Mouse (Mus musculus) left cerebral cortex, postnatal 36 days (tissue): Measurements from ENCODE around the gene Ccr7. TPM values are rescaled to one million over a fixed set of nuclear protein-coding genes. Genes with fewer than 3 reads are reported as not detected.

Source experiments
- DNase-seq, 2 experiments: peaks; one replicate each; pipeline ENCODE4 v3.0.0; 2021 to 2022; ENCODE audit warnings: low spot score in 2 of 2, mixed read lengths in 1 of 2
- intact Hi-C: fragments of 180-260 bp; cut with DNase I; formaldehyde crosslinking; loops from one replicate; pipeline ENCODE4 v1.15.1; 2025
- total RNA-seq, 2 experiments: library from RNA; stranded (reverse); gene quantifications; 2 replicates each; pipeline ENCODE4 v1.2.3; 2021

Gene Ccr7
- total RNA-seq, 2 experiments from 2014 or later, result not detected

GRCm38 (mm10) chr11:99143123-99144082 lies 11.5 kb downstream of the Ccr7 start:
- intact Hi-C loops, result no loop called here

GRCm38 (mm10) chr11:99142493-99143095 lies 12.3 kb downstream of the Ccr7 start:
- intact Hi-C loops, result no loop called here
- no peak for DNase-seq

More at GRCm38 (mm10) chr11:99143123-99144082, 11.5 kb downstream of the Ccr7 start:
- DNase-seq, result no peak

- intact Hi-C loops, result no loop called here
- no peak for DNase-seq
Observed at GRCm38 (mm10) chr11:99142046-99142445, 12.8 kb downstream of the Ccr7 start.

- intact Hi-C loops, result no loop called here
- DNase-seq, result no peak
Observed at GRCm38 (mm10) chr11:99141600-99141999, 13.3 kb downstream of the Ccr7 start.

GRCm38 (mm10) chr11:99138976-99139375 lies 15.9 kb downstream of the Ccr7 start:
- no peak for DNase-seq
- intact Hi-C loops, result no loop called here

- intact Hi-C loops, result no loop called here
- no peak for DNase-seq
Observed at GRCm38 (mm10) chr11:99137385-99137784, 17.5 kb downstream of the Ccr7 start.

- DNase-seq, result no peak
- intact Hi-C loops, result no loop called here
Observed at GRCm38 (mm10) chr11:99136961-99137360, 17.9 kb downstream of the Ccr7 start.

- no peak for DNase-seq
- intact Hi-C loops, result no loop called here
Observed at GRCm38 (mm10) chr11:99136361-99136760, 18.5 kb downstream of the Ccr7 start.

GRCm38 (mm10) chr11:99135047-99135440 lies 19.8 kb downstream of the Ccr7 start:
- intact Hi-C loops, result no loop called here
- no peak for DNase-seq

GRCm38 (mm10) chr11:99134266-99135046 lies 20.4 kb downstream of the Ccr7 start:
- intact Hi-C loops, result no loop called here
- no peak for DNase-seq

- intact Hi-C loops, result no loop called here
- no peak for DNase-seq
Observed at GRCm38 (mm10) chr11:99133285-99133897, 21.5 kb downstream of the Ccr7 start.

- no peak for DNase-seq
- intact Hi-C loops, result no loop called here
Observed at GRCm38 (mm10) chr11:99132091-99132730, 22.7 kb downstream of the Ccr7 start.

- intact Hi-C loops, result no loop called here
- DNase-seq, result no peak
Observed at GRCm38 (mm10) chr11:99131463-99131840, 23.4 kb downstream of the Ccr7 start.

GRCm38 (mm10) chr11:99130736-99131462 lies 24.0 kb downstream of the Ccr7 start:
- intact Hi-C loops, result no loop called here
- no peak for DNase-seq

- intact Hi-C loops, result no loop called here
- no peak for DNase-seq
Observed at GRCm38 (mm10) chr11:99129287-99129686, 25.6 kb downstream of the Ccr7 start.

- intact Hi-C loops, result no loop called here
Observed at GRCm38 (mm10) chr11:99127785-99128682, 26.8 kb downstream of the Ccr7 start.

GRCm38 (mm10) chr11:99126482-99127253 lies 28.2 kb downstream of the Ccr7 start:
- DNase-seq, result peak; percentile 51 to 70
- intact Hi-C loops, result no loop called here

More at GRCm38 (mm10) chr11:99127785-99128682, 26.8 kb downstream of the Ccr7 start:
- no peak for DNase-seq
